Mouse (Mus musculus) neural tube, embryonic 10.5 days (tissue): ENCODE data around the gene Phf21a.
A peak's percentile ranks its signal among the peaks of the same experiment; 100 is the strongest.
"Not testable (repeated sequence)": the region's sequence is repeated elsewhere in the genome, so short reads cannot be mapped to it uniquely, and the experiment has no call there.

Source experiments
- DNase-seq: peaks from one replicate; pipeline ENCODE4 v3.0.0-alpha.2; 2017; ENCODE audit warnings: low spot score; ENCODE audit errors: extremely low spot score

The Phf21a gene

DNA sequence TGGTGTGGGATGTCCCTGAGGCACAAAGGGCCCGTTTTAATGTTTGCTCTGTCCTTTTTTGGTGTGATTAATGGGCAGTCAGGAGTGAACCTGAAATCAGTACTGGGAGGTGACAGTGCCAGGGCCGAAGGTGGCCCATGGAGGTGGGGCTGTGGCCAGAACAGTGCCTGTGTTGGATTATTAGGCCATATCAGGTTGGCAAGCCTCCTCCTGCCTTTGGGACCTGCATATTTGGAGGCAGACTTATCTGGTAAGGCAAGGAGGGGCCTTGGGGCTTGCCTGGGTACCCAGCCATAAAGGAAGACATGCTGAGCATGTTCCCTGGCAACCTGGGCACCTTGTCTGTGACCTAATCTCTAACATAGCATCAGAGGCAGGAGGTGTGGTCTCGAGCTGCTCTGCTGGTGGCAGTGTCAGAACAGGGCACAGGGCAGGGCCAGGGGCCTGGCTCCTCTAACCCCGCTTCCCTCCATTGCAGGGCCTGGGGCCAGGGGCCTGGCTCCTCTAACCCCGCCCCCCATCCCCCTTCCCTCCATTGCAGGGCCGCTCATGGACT, 287.7 kb downstream of the Phf21a start:
- DNase-seq = no peak

DNA sequence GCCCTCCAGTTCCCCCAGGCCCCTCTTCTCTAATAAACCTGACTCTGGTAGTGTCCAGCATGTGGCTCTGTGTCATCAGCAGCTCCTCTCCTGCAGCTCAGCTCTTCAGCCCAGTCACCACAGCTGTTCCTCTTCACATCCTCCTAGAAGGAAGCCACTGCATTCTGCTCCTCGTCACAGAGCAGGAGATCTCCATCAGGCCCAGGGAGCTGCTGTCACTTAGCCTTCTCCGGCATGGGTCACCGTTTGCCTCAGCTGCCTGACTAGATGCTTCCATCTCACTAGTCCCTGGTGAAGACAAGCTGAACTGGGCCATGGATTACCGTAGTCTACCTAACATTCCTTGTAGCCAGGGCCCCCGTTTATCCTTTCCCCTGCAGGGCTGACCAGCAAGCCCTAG, 288.2 kb downstream of the Phf21a start:
- no peak for DNase-seq

DNA sequence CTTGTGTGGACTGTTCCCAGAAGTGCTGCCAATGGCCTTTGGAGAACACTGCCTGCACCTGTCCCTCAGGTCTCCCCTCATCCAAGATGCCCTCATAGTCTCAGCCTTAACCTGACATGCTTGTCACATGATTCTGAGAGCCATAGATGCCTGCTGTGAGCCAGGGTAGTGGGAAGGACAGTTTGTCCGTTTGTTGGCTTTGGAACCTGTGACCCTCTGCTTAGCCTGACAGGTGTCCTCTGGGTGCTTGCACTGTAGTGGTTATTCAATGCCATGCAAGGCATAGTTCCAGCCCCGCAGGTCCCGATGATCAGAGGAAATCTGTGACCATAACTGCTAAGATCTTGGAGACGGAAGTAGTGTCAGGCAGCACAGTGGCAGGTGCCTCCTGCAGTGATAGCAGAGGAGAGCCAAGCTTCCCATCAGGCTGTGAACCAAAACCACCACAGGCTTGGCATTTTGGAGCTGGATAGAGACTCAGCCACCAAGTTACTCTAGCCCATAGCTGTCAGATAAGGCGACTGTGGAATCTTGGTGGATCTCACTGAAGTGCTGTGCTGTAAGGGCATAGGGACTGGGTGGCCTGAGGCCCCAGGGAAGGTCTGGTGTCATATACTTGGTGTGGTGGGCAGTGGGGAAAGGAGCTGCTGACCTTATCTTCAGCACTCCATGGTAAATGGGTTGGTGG, 289.1 kb downstream of the Phf21a start, which contains the start of gene 1700029I15Rik:
1700029I15Rik (plus strand) TSS at position 638 of the 688 bp plus-strand sequence.
- no peak for DNase-seq

DNA sequence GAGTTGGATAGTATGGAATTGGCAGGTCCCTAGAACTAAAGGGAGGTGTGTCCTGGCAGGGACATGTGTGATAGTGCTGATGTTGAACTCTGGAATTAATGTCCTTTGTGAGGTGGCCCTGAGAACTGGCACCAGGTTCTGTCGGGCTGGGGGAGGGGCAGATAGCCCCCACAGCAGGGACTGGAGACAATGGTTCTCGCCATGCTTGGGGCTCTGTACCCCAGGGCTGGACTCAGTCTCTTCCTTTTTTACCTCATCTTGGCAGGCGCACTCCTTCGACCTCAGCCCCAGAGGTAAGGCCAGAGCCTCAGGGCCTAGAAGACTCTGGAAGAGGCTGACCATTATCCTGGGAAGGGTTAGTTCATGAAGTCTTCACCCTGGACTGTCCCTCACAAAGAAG, 289.8 kb downstream of the Phf21a start:
- DNase-seq = no peak

DNA sequence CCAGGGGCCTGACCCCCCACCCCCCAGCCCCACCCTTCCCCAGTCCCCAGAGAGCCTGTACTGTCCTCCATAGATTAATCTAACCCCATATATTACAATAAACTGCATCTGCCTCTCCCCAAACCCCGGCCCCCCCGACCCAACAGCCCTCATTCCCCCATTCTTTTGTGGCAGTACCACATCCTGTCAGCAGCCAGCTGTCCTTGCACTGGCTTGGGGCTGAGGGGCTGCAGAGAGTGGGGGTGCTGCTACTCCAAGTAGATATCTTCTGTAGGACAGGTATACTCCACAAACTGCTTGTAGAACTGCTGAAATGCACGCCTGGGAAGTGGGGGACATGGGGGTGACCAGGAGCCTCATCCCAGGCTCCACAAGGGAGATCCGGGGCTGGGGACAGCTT, 291.2 kb downstream of the Phf21a start:
- DNase-seq = no peak

DNA sequence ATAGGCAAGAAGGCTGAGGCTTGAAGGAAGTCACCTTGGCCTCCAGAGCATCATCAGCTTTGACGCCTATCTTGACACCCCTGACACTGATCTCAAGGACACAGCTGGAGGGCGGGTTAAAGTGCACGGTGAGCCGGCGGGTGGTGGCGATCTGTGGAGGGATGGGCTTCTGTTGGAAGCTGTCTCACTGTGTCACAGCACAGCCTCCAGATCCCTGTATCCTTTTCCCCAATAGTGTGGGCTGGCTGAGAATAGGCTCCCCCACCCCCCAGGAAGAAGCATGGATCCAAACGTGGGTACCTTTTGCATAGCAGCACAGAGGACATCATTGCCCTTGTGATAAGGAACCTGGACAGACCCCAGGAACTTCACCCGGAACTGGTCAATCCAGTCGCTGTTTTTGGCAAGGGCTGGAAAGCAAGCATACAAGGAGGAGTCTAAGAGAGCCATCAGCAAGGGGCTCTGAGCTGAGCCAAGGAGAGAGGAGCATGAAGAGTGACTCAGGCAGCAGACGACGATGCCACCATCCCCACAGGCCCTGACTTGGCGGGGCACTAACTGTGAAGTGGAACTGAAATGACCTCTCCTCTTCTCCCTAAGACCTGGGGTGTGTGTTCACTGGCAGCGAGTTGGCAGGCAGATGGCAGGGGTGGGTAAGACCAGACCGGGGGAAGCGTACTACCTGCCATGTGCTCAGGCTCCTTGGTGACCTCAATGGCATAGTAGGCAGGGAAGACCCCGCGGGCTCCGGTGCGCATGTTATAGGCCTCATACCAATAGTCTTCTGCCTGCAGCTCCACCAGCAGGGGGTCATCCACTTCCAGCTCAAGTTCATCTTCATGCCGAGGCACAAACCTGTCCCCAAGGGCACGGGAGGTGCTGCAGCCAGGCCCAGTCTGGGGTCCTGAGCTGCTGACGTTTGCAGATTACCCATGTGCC, 292.5 kb downstream of the Phf21a start:
- no peak for DNase-seq

DNA sequence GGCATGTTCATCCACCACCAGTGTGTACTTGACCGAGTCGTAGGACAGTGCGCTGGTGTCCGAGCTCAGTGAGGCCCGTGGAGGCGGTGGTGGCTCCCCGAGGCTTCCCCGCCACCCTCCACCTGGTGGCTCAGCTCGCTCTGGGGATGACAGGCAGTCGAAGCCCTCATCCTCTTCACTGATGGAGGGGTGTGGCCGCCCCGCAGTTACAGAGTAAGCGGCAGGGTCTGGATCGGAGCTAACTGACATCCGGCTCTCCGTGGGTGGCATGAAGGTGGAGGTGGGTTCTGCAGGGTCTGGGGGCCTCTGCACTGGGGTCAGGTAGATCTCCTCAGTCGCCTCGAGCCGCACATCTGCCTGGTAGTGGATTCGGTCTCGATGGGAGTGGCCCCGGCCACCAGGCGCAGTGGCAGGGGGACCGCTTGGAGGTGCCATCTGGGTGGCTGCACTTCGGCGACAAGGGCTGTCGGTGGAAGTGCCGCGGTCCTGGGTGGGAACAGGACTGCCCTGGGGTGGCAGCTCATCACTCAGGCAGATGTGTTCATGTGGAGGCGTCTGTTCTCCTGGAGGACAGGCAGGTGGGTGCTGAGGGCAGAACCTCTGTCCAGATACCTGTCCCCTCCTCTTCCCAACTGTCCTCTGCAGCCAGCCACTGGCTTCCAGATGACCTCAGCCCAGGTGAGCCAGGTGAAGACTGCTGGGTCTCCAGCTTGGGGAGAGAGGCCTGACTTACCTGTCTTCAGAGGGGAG, 294.1 kb downstream of the Phf21a start:
- DNase-seq = no peak

DNA sequence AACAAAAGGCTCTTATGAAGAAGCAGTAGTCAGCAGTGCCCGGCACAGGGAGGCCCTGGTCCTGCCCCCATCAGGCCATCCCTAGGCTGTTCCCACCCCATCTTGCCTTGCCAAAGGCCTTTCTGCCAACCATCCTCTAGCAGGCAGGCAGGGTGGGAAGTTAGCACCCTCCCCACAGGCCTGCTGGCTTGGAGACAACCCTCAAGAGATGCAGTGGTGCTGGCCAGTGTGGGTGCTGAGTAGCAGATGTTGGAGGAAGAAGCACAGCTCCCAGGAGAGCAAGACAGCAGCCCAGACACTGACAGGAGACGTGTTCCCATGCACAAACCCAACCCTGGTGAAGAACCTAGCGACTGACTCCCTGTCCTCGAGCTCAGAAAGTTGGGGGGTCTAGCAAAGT, 294.7 kb downstream of the Phf21a start:
- no peak for DNase-seq

DNA sequence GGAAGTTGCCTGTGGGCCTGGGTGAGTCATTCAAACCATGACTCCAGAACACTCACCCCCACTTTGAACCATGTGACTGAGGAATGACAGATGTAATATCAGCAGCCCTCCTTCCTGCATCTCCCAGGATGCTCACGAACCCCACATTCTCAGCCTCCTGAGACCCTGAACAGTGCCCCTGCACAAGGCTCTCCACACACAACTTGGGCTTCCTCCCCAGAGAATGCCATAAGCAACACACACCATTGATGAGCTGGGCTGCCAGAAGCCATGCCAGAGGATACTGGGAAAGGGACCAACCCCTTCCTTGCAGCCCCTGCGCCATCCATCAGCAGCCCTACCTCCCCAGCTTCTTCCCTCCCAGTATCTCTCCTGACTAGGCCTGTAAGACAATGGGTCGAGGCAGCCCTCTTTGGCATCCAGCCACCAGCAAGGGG, 295.2 kb downstream of the Phf21a start:
- no peak for DNase-seq

DNA sequence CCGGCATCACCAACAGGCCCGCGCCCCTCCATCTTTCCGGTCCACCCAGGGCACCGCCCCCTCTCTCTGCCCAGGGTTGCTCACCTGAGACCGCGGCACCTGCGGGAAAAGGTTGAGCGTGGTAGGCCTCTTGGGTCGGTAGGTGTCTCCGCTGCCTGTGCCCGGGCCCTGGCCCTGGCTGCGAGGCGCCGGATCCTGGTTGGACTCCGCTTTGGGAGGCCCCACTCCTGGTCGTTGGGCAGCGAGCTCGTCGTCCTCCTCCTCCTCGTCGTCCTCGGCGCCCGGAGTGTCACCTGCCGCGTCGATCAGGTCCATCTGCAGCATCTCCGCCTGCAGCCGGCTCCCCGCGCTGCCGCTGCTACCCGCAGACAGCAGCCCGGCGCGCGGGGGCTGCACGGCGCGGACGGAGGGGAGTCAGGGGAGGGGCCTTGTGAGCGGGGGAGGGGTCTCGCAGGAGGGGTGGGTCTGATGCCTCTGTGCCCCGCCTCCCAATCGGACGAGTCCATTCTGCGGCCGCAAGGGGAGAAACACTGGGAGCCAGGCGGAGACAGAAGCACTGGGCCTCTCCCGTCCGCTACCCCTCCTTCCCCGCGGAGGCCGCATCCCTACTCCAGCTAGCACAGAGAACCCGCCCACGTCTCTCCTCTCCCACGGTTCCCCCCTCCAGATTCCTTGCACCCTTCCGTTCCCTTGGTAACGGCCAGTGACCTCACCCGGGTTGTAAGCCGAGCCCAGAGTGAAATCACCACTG, 296.1 kb downstream of the Phf21a start:
- DNase-seq = peak; percentile 96

DNA sequence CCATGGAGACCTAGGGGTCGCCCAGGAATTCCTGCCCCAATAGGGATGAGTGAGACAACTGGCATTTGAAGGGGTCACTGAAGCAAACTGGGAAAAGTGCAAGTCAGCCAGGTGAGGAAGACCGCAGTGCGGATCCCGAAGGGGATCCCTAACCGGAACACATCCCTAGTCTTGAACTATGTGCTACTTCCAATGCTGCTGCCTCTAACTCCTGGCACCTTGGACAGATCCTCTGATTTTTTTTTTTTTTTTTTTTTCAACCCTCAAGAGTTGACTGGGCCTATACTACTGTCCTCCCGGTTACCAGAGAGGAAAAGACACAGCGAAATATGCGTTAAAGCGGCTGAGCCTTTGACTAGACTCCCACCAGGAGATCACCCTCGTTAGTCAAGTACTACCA, 296.7 kb downstream of the Phf21a start:
- no peak for DNase-seq

DNA sequence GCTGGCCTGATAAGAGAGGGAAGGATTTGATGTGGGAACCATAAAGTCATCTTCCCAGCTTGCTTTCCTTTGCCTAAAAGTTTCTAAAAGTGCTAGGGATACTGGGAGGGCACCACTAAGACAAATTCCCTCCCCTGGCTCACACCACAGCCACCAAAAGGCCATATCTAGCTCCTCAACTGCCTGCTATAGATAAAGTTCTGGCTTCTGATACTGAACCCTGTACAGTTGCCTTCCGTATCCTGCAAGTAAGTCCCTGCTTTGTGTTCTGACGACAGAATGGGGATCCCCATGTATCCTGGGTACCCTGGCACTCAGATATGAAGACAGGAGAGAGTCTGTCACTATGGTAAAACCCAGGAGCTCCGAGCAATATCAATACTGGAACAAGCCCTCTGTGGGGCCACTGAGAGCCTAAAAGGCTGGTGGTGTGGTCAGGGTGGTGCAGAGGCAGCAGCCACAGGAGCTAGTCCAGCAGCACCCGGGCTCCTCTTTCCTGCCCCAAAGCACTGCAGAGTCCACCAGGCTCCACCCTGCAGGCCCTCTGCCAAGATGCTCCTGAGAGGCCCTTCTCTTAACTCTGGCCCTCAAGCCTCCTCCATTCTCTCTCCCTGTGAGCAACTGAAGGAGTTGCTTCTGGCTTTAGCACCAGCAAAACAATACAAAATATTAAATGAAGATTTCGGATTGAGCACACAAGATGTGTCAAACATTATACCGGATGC, 297.5 kb downstream of the Phf21a start:
- DNase-seq = no peak

DNA sequence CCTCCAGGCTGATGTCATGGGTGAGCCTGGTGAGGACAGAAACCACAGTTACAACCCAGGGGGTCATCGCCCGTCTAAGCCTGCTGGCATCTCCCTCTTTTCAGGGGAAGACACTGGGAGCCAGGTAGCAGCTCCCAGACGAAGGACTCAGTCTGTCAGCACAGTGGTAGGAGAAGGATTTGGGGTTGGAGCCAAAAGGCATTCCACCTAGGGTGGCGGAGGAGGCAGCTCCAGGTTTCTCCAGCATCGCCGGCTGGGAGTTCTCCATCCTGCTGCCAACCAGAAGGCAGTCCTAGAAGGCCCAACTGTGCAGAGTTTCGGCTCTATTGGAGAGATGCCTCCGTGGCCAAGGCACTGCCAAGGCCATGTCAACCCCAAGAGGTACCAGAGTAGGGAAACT, 298.2 kb downstream of the Phf21a start:
- no peak for DNase-seq

DNA sequence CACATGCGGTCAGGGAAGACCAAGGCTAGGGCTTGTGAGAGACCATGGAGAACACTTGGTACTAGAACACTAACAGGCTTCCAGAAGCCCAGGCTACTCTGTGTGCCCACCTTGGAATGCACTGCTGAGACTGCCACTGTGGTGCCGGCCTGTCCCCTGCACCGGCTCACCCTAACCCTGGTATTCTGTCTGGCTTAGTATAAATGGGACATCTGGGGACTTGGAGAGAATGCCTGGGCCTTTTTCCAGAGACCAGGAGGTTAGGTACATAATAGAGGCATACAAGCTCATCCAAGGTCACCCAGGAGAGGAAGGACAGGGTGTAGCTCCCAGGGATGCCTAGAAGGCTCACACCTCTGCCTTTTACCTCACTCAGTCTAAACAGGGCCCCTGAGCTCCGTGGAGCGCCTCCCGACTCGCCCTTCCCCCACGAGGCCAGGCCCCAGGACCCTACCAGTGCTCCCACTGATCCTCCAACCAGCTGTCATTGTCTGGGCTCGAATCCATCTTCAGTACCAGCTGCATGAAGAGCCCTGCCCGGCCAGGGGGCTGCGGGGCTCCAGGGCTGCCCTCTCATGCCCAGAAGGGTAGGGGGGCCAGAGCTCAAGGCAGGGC, 298.9 kb downstream of the Phf21a start:
- no peak for DNase-seq

DNA sequence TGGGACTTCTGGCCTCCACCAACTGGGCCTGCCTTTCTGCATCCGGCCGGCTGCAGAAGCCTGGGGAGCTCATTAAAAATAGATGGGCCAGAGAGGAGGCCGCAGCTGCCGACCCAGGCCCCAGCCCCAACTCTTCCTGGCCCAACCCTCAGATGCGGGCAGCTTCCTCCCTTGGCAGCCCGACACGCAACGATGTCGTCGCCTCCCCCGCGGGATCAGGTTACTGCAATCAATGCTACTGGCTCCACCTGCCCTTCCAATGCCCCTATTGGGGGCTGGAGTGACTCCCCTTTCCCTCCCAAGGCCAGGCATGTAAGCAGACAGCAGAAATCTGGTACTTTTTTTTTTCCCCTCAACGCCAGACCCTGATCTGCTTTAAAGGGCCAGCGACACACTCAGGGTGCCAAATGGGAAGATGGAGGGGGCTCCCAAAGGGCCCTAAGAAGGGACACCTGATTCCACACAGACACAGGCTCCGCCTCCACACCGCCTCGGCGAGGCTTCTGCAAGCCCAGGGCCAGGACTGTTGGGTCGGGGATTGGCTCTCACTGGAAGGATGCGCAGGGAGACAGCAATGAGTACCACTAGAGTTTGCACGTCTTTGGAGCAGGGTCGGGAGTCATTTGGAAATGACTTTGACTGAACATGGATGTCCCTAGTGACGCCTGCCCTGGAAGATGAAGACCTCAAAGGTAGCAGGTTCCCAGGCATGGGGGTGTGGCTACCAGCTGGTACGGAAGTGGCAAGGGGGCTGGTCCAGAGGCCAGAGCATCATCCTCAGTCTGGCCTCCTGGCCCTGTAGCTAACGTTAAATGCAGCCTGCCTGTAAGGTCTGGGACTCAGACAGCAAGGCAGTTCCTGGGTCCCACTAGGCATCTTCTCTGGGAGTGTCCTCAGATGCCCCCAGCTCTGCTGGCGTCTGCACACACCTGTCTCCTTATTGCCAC, 299.7 kb downstream of the Phf21a start:
- peak; percentile 79 for DNase-seq

DNA sequence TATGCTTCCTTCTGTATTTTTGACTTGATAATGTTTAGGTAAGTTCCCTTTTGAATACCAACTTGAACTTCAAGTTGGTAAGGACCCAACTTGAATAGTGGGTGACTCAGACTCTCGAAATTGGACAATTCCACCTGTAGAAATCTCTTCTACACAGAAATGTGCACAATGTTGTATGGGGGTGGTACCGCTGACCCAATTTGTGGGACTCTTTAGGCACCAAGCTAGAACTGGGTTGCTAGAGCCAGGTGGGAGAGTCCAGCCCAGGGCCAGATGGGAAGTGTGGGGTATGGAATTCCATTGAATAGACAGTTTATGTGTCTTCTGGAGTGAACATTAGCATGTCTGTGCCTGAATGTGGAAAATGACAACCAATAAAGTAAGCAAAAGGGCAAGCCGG, 302.6 kb downstream of the Phf21a start:
- no peak for DNase-seq

DNA sequence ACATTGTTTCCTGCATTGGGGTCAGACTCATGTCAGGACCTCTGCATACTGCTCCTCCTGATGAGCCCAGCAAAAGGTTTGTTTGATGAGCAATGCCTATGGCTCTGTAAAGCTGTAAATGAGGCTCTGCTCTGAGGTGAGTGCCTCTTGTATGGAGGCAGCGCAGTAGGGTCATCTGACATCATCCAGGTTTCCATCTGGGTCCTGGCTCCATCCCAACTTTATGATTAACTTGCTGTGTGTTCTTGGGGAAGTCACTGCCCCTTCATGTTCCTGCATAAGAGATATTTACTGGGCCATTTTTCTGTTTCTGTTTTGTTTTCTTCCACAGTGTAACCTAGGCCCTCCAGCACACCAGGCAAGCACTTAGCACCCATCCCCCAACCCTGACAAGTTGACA, 304.5 kb downstream of the Phf21a start:
- DNase-seq = no peak

DNA sequence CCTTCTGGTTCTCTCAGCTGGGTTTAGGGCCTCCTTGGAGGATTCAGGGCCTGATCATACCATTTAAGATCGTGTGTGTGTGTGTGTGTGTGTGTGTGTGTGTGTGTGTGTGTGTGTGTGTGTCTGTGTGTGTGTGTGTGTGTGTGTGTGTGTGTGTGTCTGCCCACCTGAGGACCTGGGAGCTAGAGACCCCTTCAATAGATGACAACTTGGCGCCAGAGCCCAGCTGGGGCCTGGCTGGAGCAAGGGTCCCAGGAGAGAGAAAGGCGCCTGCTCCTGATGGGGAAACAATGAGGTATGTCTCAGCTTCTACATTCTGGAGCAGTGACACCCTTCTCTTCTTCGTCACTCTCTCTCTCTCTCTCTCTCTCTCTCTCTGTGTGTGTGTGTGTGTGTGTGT, 307.0 kb downstream of the Phf21a start:
- DNase-seq = not testable (repeated sequence)

DNA sequence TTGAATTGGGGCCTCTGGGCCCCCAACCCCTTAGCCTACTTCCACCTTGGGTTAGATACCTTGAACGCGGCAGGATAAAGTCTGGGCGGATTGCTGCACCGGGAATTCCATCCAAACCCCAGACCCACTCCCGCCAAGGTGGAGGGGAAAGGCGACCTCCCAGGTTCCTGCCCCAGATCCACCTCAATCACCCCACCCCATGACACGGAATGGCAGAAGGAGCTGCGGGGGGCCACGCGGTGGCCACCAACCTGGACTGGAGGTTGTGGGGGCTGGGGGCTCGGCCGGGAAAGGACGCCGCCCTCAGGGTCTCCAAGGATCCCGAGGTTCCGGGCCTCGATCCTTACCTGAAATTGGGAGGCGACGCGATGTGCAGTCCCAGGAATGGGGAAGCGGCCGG, 307.8 kb downstream of the Phf21a start:
- DNase-seq = no peak
